Mouse (Mus musculus) monocyte, adult 5-6 weeks (primary cell): Measurements from ENCODE around the gene Oosp2. TPM values are rescaled to one million over a fixed set of nuclear protein-coding genes. Genes with fewer than 3 reads are reported as not detected.

ENCODE experiments used
- ATAC-seq: fragments of 153-309, 156-312 bp; replicated peaks from 2 replicates; pipeline ENCODE4 v1.8.0; 2017; ENCODE audit warnings: mild to moderate bottlenecking; ENCODE audit not compliant: low TSS enrichment, insufficient number of reproducible peaks, severe bottlenecking, poor library complexity, low FRiP score
- total RNA-seq: library from RNA; stranded (forward); fragments of 200-1000, 200-491, 200-594 nt; gene quantifications from 3 replicates; pipeline ENCODE4 v1.2.3, GENCODE M21; 2017

Oosp2 gene
- total RNA-seq, 1 experiment from 2014 or later: not detected

GRCm38 (mm10) chr19:11613084-11613483 is 47.3 kb downstream of the Oosp2 start:
- ATAC-seq: no peak

GRCm38 (mm10) chr19:11612293-11612692 is 48.1 kb downstream of the Oosp2 start:
- ATAC-seq: peak; percentile 14; the same call in 1 of the 2 replicates

GRCm38 (mm10) chr19:11611541-11611945 is 48.8 kb downstream of the Oosp2 start:
- peak; percentile 70 for ATAC-seq

- peak; percentile 44; the same call in 1 of the 2 replicates for ATAC-seq
Measured at GRCm38 (mm10) chr19:11608172-11608571, 52.2 kb downstream of the Oosp2 start.

- no peak for ATAC-seq
Measured at GRCm38 (mm10) chr19:11604603-11605002, 55.8 kb downstream of the Oosp2 start, which contains the start of gene Ms4a6d. Ms4a6d (minus strand) TSS chr19:11604849.

- ATAC-seq: peak; percentile 76
Measured at GRCm38 (mm10) chr19:11602026-11602425, 58.3 kb downstream of the Oosp2 start.

- ATAC-seq: no peak
Measured at GRCm38 (mm10) chr19:11601349-11601748, 59.0 kb downstream of the Oosp2 start.

Other genes starting within 250 kb of the Oosp2 start
- gene Ms4a4b, start 217.0 kb downstream of the Oosp2 start, total RNA-seq: 78.1 to 289 TPM (median 80.3 TPM) in 3 replicates
- gene Ms4a6c, start 191.2 kb downstream of the Oosp2 start, total RNA-seq: 292 to 487 TPM (median 394 TPM) in 3 replicates
- 50.1 to 131 TPM (median 127 TPM) in 3 replicates for gene Gm8369, start 174.6 kb downstream of the Oosp2 start, total RNA-seq
- 127 to 138 TPM (median 132 TPM) in 3 replicates for gene Ms4a6b, start 144.0 kb downstream of the Oosp2 start, total RNA-seq
- gene Ms4a4d, start 123.8 kb downstream of the Oosp2 start, total RNA-seq: not detected in 3 replicates
- 8.2 to 23.7 TPM (median 14.1 TPM) in 3 replicates for gene Ms4a6d, start 55.7 kb downstream of the Oosp2 start, total RNA-seq
- gene Ms4a2, start 36.8 kb downstream of the Oosp2 start, total RNA-seq: 22.8 to 63.8 TPM (median 63.0 TPM) in 3 replicates
- gene Ms4a3, start 19.7 kb downstream of the Oosp2 start, total RNA-seq: 0.96 TPM in 1 of 3 replicates, not detected in the others
- gene Oosp1, start 30.6 kb upstream of the Oosp2 start, total RNA-seq: 1.5 TPM in 1 of 3 replicates, not detected in the others
- gene Oosp3, start 36.5 kb upstream of the Oosp2 start, total RNA-seq: not detected in 3 replicates
- gene Gif, start 87.0 kb upstream of the Oosp2 start, total RNA-seq: not detected in 3 replicates
- 28.5 to 49.0 TPM (median 45.7 TPM) in 3 replicates for gene Mrpl16, start 109.8 kb upstream of the Oosp2 start, total RNA-seq
- 8.9 to 23.6 TPM (median 19.8 TPM) in 3 replicates for gene Stx3, start 158.8 kb upstream of the Oosp2 start, total RNA-seq
- gene Olfr1417, start 178.7 kb upstream of the Oosp2 start, total RNA-seq: 0.43 TPM in 1 of 3 replicates, not detected in the others
- not detected in 3 replicates for gene Olfr1418, start 200.5 kb upstream of the Oosp2 start, total RNA-seq
- gene Olfr1419, start 214.5 kb upstream of the Oosp2 start, total RNA-seq: not detected in 3 replicates
- gene Olfr1420, start 226.0 kb upstream of the Oosp2 start, total RNA-seq: not detected in 3 replicates